Mouse (Mus musculus) cerebellum, postnatal 25 days (tissue): ENCODE results near the gene Cldn14.
A peak's percentile ranks its signal among the peaks of the same experiment; 100 is the strongest.
"Not testable (repeated sequence)": the region's sequence is repeated elsewhere in the genome, so short reads cannot be mapped to it uniquely, and the experiment has no call there.

Source experiments
- DNase-seq, 2 experiments: peaks; one replicate each; pipeline ENCODE4 v3.0.0; 2021; ENCODE audit warnings: mixed read lengths in 2 of 2

The Cldn14 gene

DNA sequence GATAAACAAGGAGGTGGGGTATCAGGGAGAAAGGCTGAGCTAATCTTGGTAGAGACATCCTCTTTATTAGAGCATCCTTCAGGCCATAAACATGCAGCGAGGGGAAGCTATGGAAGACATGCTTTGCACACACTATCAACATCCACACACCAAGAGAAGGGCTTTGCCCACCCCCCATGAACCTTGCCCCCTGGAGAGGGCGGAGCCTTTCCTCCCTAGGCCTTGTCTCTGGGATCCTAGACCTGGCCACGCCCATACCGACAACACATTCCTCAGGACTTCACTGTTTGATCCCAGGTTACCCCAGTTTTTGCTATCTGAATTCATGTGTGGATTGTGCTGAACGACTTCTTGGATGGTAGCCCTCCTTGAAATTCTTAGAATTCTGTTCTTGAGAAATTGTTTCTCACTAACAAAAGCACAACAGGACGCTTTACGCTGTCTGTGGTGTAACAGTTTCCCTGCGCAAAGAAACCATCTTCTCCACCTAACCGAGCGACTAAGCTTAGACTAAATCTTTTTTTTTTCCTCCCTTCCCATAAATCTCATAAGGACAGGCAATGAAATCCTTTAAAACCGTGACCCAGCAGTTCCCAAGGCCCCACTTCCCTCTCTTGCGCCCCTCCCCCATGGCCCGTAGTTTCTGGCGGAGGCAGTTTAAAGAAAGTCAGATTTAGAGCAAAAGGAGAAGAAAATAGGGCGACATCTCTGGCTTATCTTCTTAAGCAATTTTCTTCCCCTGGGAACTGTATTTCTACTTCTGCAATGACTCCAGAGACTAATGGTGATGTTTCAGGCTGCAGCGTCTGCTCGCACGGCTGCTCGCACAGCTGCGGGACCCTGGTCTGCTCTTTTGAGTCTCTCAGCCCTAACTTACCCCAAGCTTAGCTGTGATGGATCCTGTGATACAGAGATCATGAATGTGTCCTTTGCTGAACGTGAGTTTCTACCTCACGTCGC lies 1.7 kb downstream of the Cldn14 start:
- DNase-seq, result no peak

DNA sequence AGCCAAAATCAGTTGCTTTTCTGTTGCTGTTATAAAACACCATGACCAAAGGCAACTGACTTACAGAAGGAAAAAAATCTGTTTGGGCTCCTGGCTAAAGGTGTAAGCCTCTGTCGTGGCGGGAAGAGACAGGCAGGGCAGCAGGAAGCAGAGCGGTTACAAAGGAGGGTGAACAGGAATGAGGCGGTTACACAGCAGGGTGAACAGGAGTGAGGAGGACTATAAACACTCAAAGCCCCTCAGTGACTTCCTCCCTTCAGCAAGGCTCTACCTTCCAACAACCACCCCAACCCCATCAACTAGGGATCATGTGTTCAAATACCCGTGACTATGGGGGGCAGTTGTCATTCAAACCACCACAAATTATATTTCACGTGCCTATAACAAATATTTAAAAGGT lies 5.2 kb downstream of the Cldn14 start:
- no peak for DNase-seq

GRCm38 (mm10) chr16:94001366-94001765 lies 7.3 kb downstream of the Cldn14 start:
- DNase-seq, result no peak

DNA sequence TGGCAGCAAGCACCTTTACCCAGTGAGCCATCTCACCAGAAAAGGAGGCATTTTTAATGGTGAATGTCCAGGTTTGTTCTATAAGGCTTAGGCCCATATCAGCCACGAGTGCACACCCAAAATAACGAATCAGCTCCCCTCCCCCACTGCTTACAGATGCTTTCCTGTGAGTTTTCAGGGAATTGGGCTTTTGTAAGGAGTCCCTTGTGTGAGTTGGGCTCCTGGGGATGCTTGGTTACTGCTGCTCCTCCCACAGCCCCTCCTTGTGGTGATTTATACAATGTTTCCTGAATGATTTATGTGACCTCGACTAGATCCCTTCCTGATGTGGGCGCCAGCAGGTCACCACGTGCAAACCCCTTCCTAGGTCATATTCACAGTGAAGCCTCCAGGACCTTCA lies 9.7 kb downstream of the Cldn14 start:
- no peak for DNase-seq

- no peak for DNase-seq
Measured at GRCm38 (mm10) chr16:93983576-93983975, 25.1 kb downstream of the Cldn14 start.

- no peak for DNase-seq
Measured at GRCm38 (mm10) chr16:93982341-93982740, 26.3 kb downstream of the Cldn14 start.

GRCm38 (mm10) chr16:93981190-93981841 lies 27.3 kb downstream of the Cldn14 start:
- no peak for DNase-seq

GRCm38 (mm10) chr16:93980338-93980737 lies 28.3 kb downstream of the Cldn14 start:
- DNase-seq, result not testable (repeated sequence)

GRCm38 (mm10) chr16:93979316-93979715 lies 29.3 kb downstream of the Cldn14 start:
- DNase-seq, result no peak

GRCm38 (mm10) chr16:93977587-93977986 lies 31.1 kb downstream of the Cldn14 start:
- DNase-seq, result no peak

DNA sequence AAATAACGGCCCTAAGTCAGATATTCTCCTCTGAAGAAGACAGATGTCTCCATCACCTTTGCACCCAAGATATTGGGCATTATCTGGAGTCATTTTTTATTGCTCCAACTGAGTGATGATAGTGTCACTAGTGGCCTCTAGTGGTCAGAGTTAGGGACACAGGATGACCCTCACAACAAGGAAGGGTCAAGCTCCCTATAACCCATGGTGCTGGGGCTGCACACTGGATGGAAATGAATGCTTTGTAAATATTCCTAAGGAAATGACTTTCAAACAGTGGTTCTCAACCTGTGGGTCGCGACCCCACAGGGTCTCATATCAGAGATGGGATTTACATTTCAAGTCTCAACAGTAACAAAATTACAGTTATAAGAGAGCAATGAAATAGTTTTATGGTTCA lies 31.7 kb downstream of the Cldn14 start:
- peak in 1 of 2 experiments; percentile 8 for DNase-seq

GRCm38 (mm10) chr16:93975430-93975829 lies 33.2 kb downstream of the Cldn14 start:
- no peak for DNase-seq

GRCm38 (mm10) chr16:93974278-93974677 lies 34.4 kb downstream of the Cldn14 start:
- no peak for DNase-seq

DNA sequence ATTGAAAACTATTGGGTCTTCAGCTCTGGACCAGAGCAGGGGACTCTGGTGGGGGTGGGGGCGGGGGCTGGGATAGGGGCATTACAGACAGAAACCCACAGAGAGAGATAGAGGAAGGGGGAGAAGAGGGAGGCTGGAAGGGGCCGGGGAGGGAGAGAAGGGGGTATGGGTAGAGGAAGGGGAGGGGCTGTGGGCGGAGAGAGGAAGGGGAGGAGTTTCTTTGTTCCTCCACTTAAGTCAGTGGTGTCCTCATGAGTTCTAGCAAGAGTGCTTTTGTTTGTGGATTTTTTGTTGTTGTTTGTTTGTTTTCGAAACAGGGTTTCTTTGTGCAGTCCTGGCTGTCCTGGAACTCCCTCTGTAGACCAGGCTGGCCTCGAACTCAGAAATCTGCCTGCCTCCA lies 35.1 kb downstream of the Cldn14 start:
- no peak for DNase-seq

- DNase-seq, result no peak
Measured at GRCm38 (mm10) chr16:93973123-93973522, 35.5 kb downstream of the Cldn14 start.

- no peak for DNase-seq
Measured at GRCm38 (mm10) chr16:93971046-93971445, 37.6 kb downstream of the Cldn14 start.

DNA sequence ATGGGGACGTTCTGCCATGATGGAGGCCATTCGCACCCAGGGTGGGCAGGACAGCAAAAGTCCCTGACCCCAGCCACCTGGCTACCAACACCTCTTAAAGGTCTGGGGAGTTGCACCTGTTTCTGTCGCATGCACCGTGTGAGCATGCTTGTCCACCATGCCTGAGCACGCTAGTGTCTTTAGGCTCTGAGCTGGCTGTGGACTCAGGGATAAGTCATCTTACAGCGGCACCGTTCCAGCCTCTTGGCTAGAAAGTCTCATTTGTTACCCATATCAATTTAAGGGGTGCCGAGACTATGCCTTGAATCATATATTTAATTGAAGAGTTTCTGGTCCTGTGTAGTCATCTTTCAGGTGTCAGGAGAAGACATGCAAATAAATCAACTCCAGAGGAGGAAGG lies 40.7 kb downstream of the Cldn14 start:
- no peak for DNase-seq

GRCm38 (mm10) chr16:93962283-93962682 lies 46.4 kb downstream of the Cldn14 start:
- no peak for DNase-seq

DNA sequence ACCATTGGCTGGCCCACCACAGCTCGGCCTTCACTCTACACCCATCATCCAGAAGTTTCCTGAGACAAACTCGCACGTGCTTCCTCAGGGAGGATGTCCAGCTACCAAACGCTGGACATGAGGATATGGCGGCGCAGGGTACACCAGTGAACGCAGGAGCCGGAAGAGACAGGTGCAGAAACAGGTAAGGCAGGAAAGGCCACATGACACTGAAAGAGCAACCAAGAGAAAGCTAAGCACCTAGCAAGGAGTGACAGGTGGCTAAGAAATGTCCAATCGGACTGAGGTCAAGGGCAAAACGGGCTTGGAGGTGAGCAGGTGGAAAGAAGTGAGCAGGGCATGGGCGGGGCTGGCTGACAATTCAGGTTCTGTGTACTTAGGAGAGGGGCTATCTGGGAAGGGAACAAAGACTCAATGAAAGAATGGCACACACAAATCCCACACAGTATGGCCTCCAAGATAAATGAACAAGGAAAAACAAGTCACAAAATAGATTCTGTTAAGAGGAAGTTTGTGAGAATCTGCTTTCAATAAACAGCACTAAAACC lies 47.5 kb downstream of the Cldn14 start:
- DNase-seq, result no peak

DNA sequence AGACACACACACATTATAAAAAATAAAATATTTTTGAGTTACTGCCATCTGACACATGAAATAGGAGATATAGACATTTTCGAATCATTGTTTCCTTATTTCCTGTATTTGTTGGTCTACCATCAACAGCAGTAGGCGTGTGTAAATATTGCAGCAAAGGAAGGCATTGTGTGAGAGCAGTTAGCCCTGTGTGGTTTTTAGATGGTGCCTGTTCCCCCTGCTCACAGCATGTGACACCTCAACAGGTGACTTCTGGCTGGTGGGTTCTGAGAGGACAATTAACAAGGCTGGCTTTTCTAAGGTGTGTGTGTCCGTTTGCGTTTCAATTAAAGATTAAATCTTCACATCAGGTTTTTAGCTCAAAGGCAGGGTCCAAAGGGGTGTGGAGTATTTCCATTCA lies 48.1 kb downstream of the Cldn14 start:
- no peak for DNase-seq

DNA sequence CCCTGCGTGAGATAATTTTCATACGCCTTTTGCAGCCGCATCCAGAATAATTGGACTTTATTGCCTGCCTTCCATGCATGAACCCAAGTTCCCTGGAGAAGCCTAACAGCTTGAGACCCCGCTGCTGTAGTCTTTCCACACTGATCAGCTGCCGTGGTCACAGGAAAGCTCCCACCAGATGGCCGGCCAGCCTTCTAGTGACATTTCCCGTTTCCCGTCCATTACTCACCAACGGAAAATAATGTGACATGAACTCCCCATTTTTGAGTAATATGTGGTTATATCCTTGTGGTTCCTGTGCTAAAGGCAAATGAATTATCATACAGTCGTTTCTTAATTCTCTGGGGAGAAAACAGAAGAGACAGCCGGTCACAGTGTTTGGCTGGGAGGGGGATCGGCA lies 51.2 kb downstream of the Cldn14 start:
- DNase-seq, result no peak

- DNase-seq, result no peak
Measured at GRCm38 (mm10) chr16:93956986-93957385, 51.7 kb downstream of the Cldn14 start.

GRCm38 (mm10) chr16:93947396-93947795 lies 61.2 kb downstream of the Cldn14 start:
- DNase-seq, result no peak

DNA sequence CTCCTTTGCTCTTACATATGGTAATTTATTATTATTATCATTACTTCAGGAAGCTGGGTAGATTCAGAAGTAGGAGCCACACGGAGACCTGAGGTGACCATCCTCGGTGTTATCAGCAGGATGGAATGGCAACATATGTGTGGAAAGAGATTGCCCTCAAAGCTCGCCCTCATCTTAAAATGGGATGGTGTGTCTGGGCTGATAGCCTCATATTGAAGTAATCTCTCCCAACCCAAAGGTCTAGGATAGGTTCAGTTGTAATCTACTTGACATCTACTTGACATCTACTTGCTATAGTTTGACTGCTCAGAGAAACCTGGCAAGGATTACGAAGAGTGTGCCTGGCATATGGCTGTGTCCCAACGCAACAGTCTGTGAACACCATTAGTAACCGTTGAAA lies 64.3 kb downstream of the Cldn14 start:
- no peak for DNase-seq
